Mouse (Mus musculus): ENCODE measurements around the gene Rnf213. TPM values are rescaled to one million over a fixed set of nuclear protein-coding genes. Genes with fewer than 3 reads are reported as not detected.

The Rnf213 gene
- total and polyA plus RNA-seq, 3 experiments, result 3.5 to 66.4 (median 46.3) TPM

- no peaks in the 10 kb centered on the region for H3K4me1 ChIP-seq (ENCODE audit: insufficient read depth, low read depth, low read length)
- H3K9me3 ChIP-seq (replicated peaks), result no peaks in the 10 kb centered on the region
- DNase-seq (ENCODE audit: low spot score) (no peak), ATAC-seq (ENCODE audit: extremely low read depth, insufficient number of reproducible peaks, low FRiP score, poor library complexity, severe bottlenecking) (no peak)
- no peaks in the 10 kb centered on the region for H3K36me3 ChIP-seq (replicated peaks)
- H3K27me3 ChIP-seq (ENCODE audit: insufficient read depth, low read length), result peaks cover 76% of the 10 kb centered on the region
- TF ChIP-seq GATA2 (IDR thresholded peaks at IDR 0.05; ENCODE audit: borderline replicate concordance, low read depth, low read length) (no peak), TAL1 (conservative IDR thresholded peaks at IDR 0.05; ENCODE audit: low read depth, low read length) (no peak), CTCF (IDR thresholded peaks at IDR 0.05; ENCODE audit: low read depth, low read length) (no peak), POLR2AphosphoS5 (IDR thresholded peaks at IDR 0.05; ENCODE audit: insufficient replicate concordance, low read depth, low read length) (no peak), GATA1 (IDR thresholded peaks at IDR 0.05; ENCODE audit: borderline replicate concordance, low read length) (no peak)
- no peak overlapping the region for H3K4me3 ChIP-seq (ENCODE audit: low read depth, low read length)
Observed at GRCm38 (mm10) chr11:119514967-119515636, 122.2 kb downstream of the Rnf213 start.

- Histone ChIP-seq H3K4me3 (ENCODE audit: low read depth, low read length) (no peak overlapping the region), H3K9me3 (replicated peaks) (no peaks in the 10 kb centered on the region), H3K4me1 (ENCODE audit: insufficient read depth, low read depth, low read length) (no peaks in the 10 kb centered on the region), H3K36me3 (replicated peaks) (no peaks in the 10 kb centered on the region), H3K27me3 (ENCODE audit: insufficient read depth, low read length) (peaks cover 84% of the 10 kb centered on the region)
- DNase-seq (ENCODE audit: low spot score), result no peak
- no peak for ATAC-seq (ENCODE audit: extremely low read depth, insufficient number of reproducible peaks, low FRiP score, poor library complexity, severe bottlenecking)
- TF ChIP-seq TAL1 (conservative IDR thresholded peaks at IDR 0.05; ENCODE audit: low read depth, low read length) (no peak), GATA1 (IDR thresholded peaks at IDR 0.05; ENCODE audit: borderline replicate concordance, low read length) (no peak), GATA2 (IDR thresholded peaks at IDR 0.05; ENCODE audit: borderline replicate concordance, low read depth, low read length) (no peak), CTCF (IDR thresholded peaks at IDR 0.05; ENCODE audit: low read depth, low read length) (no peak), POLR2AphosphoS5 (IDR thresholded peaks at IDR 0.05; ENCODE audit: insufficient replicate concordance, low read depth, low read length) (no peak)
Observed at GRCm38 (mm10) chr11:119515823-119516676, 123.2 kb downstream of the Rnf213 start.

GRCm38 (mm10) chr11:119516677-119517361 is 123.9 kb downstream of the Rnf213 start:
- no peak overlapping the region for H3K4me3 ChIP-seq (ENCODE audit: low read depth, low read length)
- no peak for ATAC-seq (ENCODE audit: extremely low read depth, insufficient number of reproducible peaks, low FRiP score, poor library complexity, severe bottlenecking)
- no peaks in the 10 kb centered on the region for H3K36me3 ChIP-seq (replicated peaks)
- TF ChIP-seq CTCF (IDR thresholded peaks at IDR 0.05; ENCODE audit: low read depth, low read length) (no peak), TAL1 (conservative IDR thresholded peaks at IDR 0.05; ENCODE audit: low read depth, low read length) (no peak), GATA2 (IDR thresholded peaks at IDR 0.05; ENCODE audit: borderline replicate concordance, low read depth, low read length) (no peak), GATA1 (IDR thresholded peaks at IDR 0.05; ENCODE audit: borderline replicate concordance, low read length) (no peak), POLR2AphosphoS5 (IDR thresholded peaks at IDR 0.05; ENCODE audit: insufficient replicate concordance, low read depth, low read length) (no peak)
- H3K27me3 ChIP-seq (ENCODE audit: insufficient read depth, low read length), result peaks cover 84% of the 10 kb centered on the region
- H3K4me1 ChIP-seq (ENCODE audit: insufficient read depth, low read depth, low read length), result no peaks in the 10 kb centered on the region
- DNase-seq (ENCODE audit: low spot score), result no peak
- H3K9me3 ChIP-seq (replicated peaks), result no peaks in the 10 kb centered on the region

GRCm38 (mm10) chr11:119519387-119519786 is 126.5 kb downstream of the Rnf213 start:
- TF ChIP-seq TAL1 (conservative IDR thresholded peaks at IDR 0.05; ENCODE audit: low read depth, low read length) (no peak), GATA2 (IDR thresholded peaks at IDR 0.05; ENCODE audit: borderline replicate concordance, low read depth, low read length) (no peak), GATA1 (IDR thresholded peaks at IDR 0.05; ENCODE audit: borderline replicate concordance, low read length) (no peak), CTCF (IDR thresholded peaks at IDR 0.05; ENCODE audit: low read depth, low read length) (no peak), POLR2AphosphoS5 (IDR thresholded peaks at IDR 0.05; ENCODE audit: insufficient replicate concordance, low read depth, low read length) (no peak)
- H3K4me1 ChIP-seq (ENCODE audit: insufficient read depth, low read depth, low read length), result 0 out of 2 replicates have a peak, but pooled peaks cover under 1% of the 10 kb centered on the region
- peaks cover 80% of the 10 kb centered on the region for H3K27me3 ChIP-seq (ENCODE audit: insufficient read depth, low read length)
- no peak for DNase-seq (ENCODE audit: low spot score)
- ATAC-seq (ENCODE audit: extremely low read depth, insufficient number of reproducible peaks, low FRiP score, poor library complexity, severe bottlenecking), result no peak
- H3K4me3 ChIP-seq (ENCODE audit: low read depth, low read length), result no peak overlapping the region
- 0 out of 2 replicates have a peak, but pooled peaks cover under 1% of the 10 kb centered on the region for H3K9me3 ChIP-seq (replicated peaks)
- no peaks in the 10 kb centered on the region for H3K36me3 ChIP-seq (replicated peaks)

DNA sequence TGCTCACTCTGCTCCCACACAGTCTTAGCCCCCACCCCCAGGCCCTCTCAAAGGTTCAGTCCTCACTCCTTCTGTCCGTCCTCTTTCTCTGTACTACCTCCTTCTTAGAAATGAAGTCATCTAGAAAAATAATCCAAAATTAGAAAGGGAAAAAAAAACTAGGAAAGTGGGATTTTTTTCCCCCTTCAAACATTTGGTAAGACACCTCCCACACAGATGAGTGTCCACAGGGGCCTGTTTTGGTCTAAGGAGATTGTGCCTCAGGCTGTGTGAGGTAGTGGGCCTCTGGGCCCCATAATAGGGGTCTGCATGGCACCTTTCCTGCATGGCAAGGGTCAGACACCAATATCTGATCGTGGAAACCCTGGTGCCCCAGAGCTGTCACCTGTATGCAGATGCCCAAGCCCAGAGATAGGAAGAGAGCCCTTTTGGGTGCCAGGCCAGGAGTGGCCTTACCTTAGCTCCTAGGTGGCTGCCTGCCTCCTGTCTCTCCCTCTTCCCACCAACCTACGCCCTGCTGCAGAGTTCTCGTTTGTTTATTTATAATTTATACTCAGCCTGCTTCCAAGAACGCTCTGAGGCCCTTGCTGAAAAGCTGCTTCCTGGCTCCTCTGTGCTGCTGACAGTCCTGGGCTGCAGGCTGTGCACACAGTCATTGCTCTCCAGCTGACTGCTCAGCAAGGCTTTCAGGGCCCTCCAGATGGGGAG is 127.3 kb downstream of the Rnf213 start:
- peaks cover 4% of the 10 kb centered on the region for H3K9me3 ChIP-seq (replicated peaks)
- TF ChIP-seq CTCF (IDR thresholded peaks at IDR 0.05; ENCODE audit: low read depth, low read length) (no peak), POLR2AphosphoS5 (IDR thresholded peaks at IDR 0.05; ENCODE audit: insufficient replicate concordance, low read depth, low read length) (no peak), TAL1 (conservative IDR thresholded peaks at IDR 0.05; ENCODE audit: low read depth, low read length) (no peak), GATA1 (IDR thresholded peaks at IDR 0.05; ENCODE audit: borderline replicate concordance, low read length) (no peak), GATA2 (IDR thresholded peaks at IDR 0.05; ENCODE audit: borderline replicate concordance, low read depth, low read length) (no peak)
- peaks cover 3% of the 10 kb centered on the region; the same call in 1 of the 2 replicates for H3K4me1 ChIP-seq (ENCODE audit: insufficient read depth, low read depth, low read length)
- peaks cover 77% of the 10 kb centered on the region for H3K27me3 ChIP-seq (ENCODE audit: insufficient read depth, low read length)
- H3K36me3 ChIP-seq (replicated peaks), result no peaks in the 10 kb centered on the region
- no peak overlapping the region for H3K4me3 ChIP-seq (ENCODE audit: low read depth, low read length)
- DNase-seq (ENCODE audit: low spot score), result no peak
- no peak for ATAC-seq (ENCODE audit: extremely low read depth, insufficient number of reproducible peaks, low FRiP score, poor library complexity, severe bottlenecking)
